Mouse (Mus musculus) embryo, embryonic 11 days (tissue): ENCODE results near the gene Cenpp.

Source experiments
- DNase-seq: peaks from one replicate; pipeline ENCODE4 v3.0.0-alpha.2; 2015

Cenpp gene

DNA sequence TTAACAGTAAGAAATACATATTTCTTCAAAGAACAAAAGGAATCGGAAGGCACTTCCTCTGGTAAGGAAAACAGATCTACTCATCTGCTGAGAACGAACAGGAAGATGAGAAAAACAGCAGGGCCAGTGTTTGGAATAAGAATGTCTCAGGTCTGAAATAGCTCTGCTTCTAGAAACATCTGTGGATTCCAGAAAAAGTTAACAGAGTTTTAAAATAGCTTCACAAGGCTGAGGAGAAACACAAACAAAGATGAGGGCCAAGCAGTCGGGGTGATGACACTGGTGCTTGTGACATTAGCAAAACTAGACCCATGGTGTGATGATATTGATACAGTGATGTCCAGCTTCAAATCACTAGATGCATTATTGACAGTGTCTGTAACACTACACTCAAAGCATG lies 145.4 kb downstream of the Cenpp start:
- DNase-seq: no peak

GRCm38 (mm10) chr13:49505776-49506175 lies 146.8 kb downstream of the Cenpp start:
- no peak for DNase-seq

- DNase-seq: no peak
Observed at GRCm38 (mm10) chr13:49504510-49504909, 148.1 kb downstream of the Cenpp start, which contains the start of gene Ecm2. Gene Ecm2, plus strand, starts transcription at chr13:49504810.

DNA sequence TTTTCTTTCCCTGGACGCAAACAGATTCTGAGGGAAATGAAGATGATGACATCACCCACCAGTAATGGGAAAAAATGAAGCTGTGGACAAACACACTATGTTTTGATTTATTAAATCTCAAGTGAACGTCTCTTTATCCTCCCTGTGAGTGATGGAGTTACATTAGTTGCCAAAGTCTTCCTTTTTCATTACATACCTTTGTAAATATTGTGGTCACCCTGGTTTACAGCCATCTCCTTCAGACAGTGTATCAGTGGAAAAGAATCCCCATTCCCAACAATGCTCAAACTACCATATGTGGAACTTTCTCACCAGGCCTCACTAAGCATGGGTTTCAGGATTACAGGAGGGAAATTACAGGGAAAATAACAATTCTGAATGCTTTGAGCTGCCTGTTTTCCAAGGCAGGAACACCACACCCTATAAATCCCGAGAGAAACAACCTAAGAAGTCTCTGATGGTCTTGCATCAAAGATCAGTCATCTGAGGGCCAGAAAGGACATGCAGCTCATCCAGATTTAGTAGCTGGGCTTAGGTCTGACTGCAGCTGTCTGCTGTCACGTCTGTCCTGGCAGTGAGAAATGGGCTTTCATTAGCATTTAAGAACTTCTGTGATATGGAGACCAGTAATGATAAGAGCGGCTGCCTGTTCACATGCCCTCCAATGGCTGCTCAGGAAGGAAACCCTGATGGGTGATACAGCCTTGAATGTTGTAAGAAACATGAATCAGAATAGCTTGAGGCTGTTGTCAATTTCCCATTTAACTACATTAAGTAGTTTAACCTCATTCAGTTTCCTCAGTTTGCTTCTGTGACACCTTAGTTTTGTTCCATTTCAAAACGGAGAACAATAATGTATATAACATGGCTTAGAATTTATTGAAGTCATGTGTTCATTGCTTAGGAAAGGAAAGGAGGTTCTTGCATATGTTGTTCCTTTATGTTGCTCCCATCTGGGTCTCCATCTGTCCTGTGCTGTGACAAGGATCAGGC lies 159.9 kb downstream of the Cenpp start, which contains the start of gene Tes3-ps:
Gene Tes3-ps, plus strand, starts transcription at position 943 of the 993 bp plus-strand sequence.
- no peak for DNase-seq

GRCm38 (mm10) chr13:49485388-49485787 lies 167.2 kb downstream of the Cenpp start:
- no peak for DNase-seq

DNA sequence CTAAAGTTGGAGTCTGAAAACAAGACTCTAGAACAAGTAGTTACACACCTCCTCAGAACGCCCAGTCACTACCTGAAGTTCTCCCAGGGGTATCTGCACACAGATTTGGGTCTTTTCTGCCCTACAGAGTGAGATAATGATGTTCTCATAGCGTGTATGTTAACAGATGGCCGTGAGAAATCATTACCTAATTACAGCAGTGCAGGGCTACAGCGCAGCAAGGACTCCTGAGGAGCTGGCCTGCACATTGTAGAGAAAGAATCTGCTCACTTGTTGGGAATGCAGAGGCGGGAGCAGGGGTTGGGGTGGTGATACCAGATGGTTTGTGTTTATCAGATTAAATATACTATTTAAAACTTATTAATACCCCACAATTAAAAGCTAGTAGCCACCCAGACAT lies 172.0 kb downstream of the Cenpp start:
- DNase-seq: no peak

- no peak for DNase-seq
Observed at GRCm38 (mm10) chr13:49480057-49480456, 172.5 kb downstream of the Cenpp start.

DNA sequence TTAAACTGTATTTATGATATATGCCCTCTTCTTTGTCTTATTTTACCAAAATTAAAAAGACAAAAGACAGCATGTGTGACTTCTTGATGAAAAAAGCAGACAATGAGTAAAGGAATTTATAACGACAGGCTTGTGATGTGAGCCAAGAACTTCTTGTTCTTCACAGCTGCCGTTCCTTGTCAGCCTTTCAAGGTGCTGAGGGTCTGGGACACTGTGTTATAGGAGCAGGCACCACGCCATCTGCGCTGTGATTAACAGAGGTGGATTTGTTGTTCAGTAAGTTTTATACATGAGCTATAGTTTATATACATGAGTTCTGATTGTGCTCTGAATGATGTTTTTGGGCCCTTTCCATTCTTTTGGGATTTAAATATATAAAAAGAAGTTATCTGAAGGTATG lies 173.2 kb downstream of the Cenpp start:
- DNase-seq: no peak

- no peak for DNase-seq
Observed at GRCm38 (mm10) chr13:49478851-49479374, 173.7 kb downstream of the Cenpp start.

DNA sequence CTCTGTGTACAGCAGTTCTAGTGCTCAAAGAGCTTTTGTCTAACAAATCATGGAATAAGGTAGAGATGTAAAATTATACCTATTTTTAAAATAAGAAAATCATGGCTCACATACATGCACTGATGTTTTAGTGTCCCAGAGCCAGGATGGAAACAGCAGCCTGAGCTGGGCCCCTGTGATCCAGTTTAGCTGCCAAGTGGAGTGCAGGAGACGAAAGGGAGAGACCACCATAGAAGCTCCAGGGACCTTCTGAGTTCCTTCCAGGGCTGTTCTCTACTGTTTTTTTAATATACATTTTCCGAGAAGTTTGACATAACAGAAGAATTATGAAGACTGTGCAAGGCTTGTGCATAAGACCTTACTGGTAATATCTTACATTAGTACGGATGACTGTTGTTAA lies 174.7 kb downstream of the Cenpp start:
- no peak for DNase-seq

- no peak for DNase-seq
Observed at GRCm38 (mm10) chr13:49472676-49473005, 179.9 kb downstream of the Cenpp start.

DNA sequence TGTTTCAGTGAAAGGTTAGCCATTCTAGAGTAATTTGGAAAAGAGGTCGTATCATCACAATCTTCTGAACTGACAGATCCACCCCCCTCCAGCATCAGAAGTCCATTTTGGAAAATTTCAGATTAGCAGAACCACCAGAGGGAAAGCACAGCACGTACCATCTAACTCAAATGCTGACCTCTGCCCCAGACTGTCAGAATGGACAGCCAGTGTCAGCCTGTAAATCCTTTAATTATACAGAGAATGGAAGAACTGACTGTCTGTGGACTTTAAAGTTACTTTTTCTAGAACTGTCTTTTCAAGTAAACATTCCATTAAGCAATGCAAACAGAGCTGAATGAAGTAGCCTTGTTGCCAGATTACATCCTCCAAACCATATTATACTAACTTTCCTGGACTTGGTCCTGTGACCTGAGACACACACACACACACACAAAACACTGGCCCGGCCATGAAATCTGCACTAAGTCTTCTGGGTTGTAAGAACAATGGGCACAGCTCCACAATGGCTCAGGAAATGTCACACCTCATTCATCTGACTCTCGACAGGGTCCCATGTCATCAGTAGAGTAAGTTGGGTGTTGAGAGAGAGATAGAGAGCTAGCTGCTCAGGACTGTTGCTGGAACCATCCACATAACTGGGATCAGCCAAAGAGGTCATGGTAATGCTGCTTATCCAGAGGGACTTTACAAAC lies 180.5 kb downstream of the Cenpp start:
- no peak for DNase-seq

GRCm38 (mm10) chr13:49470806-49471205 lies 181.8 kb downstream of the Cenpp start:
- no peak for DNase-seq

- DNase-seq: no peak
Observed at GRCm38 (mm10) chr13:49470319-49470718, 182.3 kb downstream of the Cenpp start.

DNA sequence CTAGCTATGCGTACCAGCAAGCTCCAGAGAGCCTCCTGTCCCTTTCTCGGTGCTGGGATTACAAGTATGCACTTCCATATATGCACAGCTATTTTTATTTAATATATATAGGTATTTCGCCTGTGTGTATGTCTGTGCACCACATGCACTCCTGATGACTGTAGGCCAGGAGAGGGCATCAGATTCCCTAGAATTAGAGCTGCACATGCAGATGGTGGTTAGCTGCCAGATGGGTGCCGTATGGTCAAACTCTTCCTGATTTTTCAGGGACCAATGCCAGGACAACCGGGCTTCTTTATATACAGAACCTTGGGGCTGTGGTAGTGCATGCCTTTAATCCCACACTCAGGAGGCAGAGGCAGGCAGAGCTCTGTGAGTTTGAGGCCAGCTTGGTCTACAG lies 183.6 kb downstream of the Cenpp start:
- no peak for DNase-seq

GRCm38 (mm10) chr13:49467585-49467984 lies 185.0 kb downstream of the Cenpp start:
- DNase-seq: peak; percentile 44

DNA sequence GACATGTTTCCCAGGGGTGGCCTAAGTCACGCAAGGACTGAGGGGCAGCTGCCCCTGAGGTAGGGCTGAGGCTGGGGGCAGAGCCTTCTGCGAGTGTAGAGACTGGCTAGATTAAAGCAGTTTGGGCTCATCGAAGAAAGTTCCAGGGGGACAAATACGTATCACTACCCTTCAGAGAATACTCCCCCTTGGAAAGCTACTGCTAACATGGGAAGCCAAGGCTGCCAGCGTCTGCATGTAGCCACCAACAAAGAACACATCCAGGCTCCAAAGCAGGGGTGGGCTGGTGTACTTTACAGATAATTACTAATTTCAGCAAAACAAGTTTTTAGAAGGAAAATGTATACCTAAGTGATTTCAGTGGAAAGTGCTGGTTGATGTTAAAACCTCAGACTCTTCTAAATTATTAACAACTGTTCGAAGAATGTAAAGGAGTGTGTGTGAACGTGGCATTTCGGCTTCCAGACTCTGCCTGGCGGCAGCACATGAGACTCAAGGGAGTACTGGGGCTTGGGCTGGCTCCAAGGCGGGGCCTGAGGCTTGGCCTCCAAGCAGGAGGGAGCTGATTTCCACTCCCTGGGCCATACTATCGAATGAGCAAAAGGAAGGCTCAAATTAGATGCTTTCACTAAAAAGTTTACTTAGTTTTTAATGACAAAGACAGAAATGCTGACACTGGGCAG lies 186.1 kb downstream of the Cenpp start:
- peak; percentile 37 for DNase-seq

DNA sequence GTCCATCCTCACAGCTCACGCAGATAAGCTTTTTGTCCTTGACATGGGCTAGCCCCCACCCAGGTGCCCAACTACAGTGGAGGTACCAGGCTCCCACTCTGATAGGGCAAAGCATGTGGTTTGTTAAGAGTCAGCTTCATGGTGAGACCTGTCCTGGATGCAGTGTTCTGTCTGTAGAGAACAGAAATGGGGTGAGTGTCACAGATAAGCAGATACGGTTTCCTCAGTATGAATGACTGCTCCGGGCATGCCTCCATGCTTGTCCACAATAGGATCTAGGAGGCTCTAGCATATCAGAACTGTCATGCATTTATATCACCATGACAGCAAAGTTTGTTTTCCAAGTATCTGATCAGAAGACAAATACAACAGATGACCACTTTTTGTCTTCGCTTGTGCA lies 186.7 kb downstream of the Cenpp start:
- DNase-seq: no peak

DNA sequence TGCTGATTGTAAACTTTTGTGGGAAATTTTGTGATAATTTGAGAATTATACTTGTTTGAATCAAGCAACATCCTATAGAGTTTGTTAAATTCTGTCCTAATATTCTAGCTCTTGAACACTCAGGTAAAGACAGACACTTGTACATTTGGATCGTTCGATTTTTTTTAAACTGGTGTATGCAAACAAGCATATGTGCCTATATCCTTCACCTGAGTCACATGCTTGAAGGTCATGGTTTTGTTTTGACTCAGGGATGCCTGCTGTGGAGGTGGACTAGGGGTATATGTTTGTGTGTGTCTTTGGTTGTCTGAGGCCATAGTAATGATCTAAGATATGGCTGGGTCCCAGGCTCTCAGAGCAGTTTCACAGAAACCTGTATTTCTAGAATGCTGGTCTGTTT lies 189.7 kb downstream of the Cenpp start:
- no peak for DNase-seq

DNA sequence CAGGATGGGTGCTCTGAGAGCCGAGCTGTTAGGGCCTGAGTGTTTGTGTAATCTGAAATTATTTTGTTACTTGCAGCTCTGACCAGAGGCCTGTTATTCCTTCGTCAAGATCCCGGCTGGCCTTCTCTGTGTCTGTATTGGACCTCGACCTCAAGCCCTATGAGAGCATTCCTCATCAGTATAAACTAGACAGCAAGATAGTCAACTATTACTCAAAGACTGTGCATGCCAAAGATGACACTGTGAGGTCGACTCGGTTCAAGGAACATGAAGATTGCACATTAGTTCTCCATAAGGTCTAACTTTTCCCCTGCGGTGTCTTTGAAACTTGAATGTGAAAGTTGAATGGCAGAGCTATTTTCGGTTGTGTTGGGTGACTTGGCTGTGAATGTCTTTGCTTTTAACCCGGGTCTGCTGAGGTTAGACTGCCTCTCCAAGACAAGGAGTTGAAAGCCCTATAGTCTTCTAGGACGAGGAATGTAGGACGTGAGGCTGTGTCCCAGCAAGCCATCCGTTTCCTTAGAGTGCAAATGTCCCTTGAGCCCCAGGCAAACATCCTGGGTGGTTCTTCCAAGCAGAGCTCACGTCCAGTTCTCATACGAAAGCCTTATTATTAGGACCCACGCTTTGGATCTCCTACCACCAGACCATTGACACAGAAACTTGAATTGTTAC lies 191.0 kb downstream of the Cenpp start:
- no peak for DNase-seq

GRCm38 (mm10) chr13:49460692-49461414 lies 191.7 kb downstream of the Cenpp start:
- DNase-seq: no peak

GRCm38 (mm10) chr13:49460276-49460675 lies 192.3 kb downstream of the Cenpp start:
- no peak for DNase-seq
